Mouse (Mus musculus): ENCODE measurements around the gene Olfr761.
"Not testable (repeated sequence)": the region's sequence is repeated elsewhere in the genome, so short reads cannot be mapped to it uniquely, and the experiment has no call there.

The Olfr761 gene

GRCm38 (mm10) chr17:37952979-37953378 lies at the start of gene Olfr761:
Olfr761 (minus strand) TSS chr17:37953079.
- DNase-seq (ENCODE audit: low spot score): no peak

DNA sequence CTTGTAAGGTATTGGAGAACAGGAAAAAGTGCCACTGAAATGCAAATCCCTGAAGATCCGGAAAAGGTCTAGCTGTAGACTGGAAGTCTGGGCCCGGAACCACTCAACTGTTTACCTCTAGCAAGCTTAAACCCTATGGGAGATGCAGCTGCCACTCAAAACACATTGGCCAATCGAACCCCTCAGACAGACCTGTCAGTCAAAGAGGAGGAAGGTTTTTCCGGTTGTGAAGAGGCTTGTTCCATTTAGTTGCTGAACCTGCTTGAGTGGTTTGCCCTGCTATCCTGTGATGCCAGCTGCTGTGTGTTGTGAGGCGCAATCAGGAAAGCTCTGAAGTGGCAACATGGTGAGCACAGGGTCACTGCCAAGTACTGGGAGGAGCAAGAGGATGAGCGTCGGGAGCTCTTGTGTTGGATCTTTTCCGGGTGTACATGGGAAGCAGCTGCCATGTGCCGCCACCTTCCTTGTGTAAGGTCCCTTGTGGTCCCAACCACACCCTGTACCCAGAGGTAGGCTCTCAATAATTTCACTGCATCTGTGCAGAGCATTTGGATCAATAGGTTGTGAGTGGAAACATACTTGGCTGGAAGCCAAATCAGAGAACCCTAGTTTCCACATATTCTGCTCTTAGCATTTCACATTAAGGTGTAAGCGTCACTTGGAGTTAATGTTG lies 42.9 kb upstream of the Olfr761 start:
- no peak for DNase-seq (ENCODE audit: low spot score)

- DNase-seq (ENCODE audit: low spot score): no peak
These were observed 37.6 kb upstream of the Olfr761 start for GRCm38 (mm10) chr17:37990453-37990961.

DNA sequence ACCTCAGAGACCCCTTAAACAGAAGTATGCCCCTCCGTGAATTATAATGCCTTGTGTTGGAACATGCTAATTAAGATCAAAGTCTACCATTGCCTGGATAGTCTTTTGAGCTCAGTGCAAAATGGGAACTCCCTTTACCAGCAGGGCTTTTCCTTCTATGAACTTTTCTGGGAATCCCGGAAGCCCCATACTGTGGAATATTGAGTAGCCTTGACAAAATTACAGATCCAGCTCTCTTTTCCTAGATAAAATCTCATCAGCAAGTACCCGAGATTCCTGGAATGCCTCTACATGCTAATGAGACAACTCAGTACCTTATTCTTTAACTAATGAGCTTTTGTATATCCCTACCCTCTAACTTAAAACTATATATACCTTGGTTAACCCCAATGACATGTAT lies 20.7 kb upstream of the Olfr761 start:
- no peak for DNase-seq (ENCODE audit: low spot score)

- DNase-seq (ENCODE audit: low spot score): no peak
These were observed 32.6 kb downstream of the Olfr761 start, which contains the start of gene Olfr128 for GRCm38 (mm10) chr17:37920248-37920647. Olfr128 (plus strand) TSS chr17:37920548.

- DNase-seq (ENCODE audit: low spot score): not testable (repeated sequence)
These were observed 46.1 kb downstream of the Olfr761 start for GRCm38 (mm10) chr17:37906821-37907220.

All from ovary, adult 18-20 months (tissue).